Mouse (Mus musculus): ENCODE measurements around the gene 4930507D05Rik.
A peak's percentile ranks its signal among the peaks of the same experiment; 100 is the strongest.

4930507D05Rik gene

GRCm38 (mm10) chr10:62449364-62450279 lies at the start of gene 4930507D05Rik, which contains the start of gene Supv3l1:
TSS of gene 4930507D05Rik (plus strand) at chr10:62449489.
TSS of gene Supv3l1 (minus strand) at chr10:62449738.
- peak; percentile 93 for DNase-seq (ENCODE audit: low read depth, low spot score)

GRCm38 (mm10) chr10:62401641-62402111 lies 47.6 kb upstream of the 4930507D05Rik start:
- peak; percentile 43 for DNase-seq (ENCODE audit: low read depth, low spot score)

GRCm38 (mm10) chr10:62404901-62405300 lies 44.4 kb upstream of the 4930507D05Rik start:
- DNase-seq (ENCODE audit: low read depth, low spot score), result peak; percentile 66

- DNase-seq (ENCODE audit: low read depth, low spot score), result peak; percentile 75
Observed at GRCm38 (mm10) chr10:62410943-62411342, 38.3 kb upstream of the 4930507D05Rik start.

GRCm38 (mm10) chr10:62411431-62412410 lies 37.6 kb upstream of the 4930507D05Rik start:
- DNase-seq (ENCODE audit: low read depth, low spot score), result peak; percentile 17

GRCm38 (mm10) chr10:62412906-62413605 lies 36.2 kb upstream of the 4930507D05Rik start:
- no peak for DNase-seq (ENCODE audit: low read depth, low spot score)

GRCm38 (mm10) chr10:62413606-62413982 lies 35.7 kb upstream of the 4930507D05Rik start:
- DNase-seq (ENCODE audit: low read depth, low spot score), result no peak

- no peak for DNase-seq (ENCODE audit: low read depth, low spot score)
Observed at GRCm38 (mm10) chr10:62418831-62419356, 30.4 kb upstream of the 4930507D05Rik start.

- DNase-seq (ENCODE audit: low read depth, low spot score), result no peak
Observed at GRCm38 (mm10) chr10:62419422-62419821, 29.9 kb upstream of the 4930507D05Rik start.

GRCm38 (mm10) chr10:62420399-62420798 lies 28.9 kb upstream of the 4930507D05Rik start:
- no peak for DNase-seq (ENCODE audit: low read depth, low spot score)

GRCm38 (mm10) chr10:62421127-62421526 lies 28.2 kb upstream of the 4930507D05Rik start:
- no peak for DNase-seq (ENCODE audit: low read depth, low spot score)

- peak; percentile 22 for DNase-seq (ENCODE audit: low read depth, low spot score)
Observed at GRCm38 (mm10) chr10:62422255-62422654, 27.0 kb upstream of the 4930507D05Rik start, which contains the start of gene Hkdc1. TSS of gene Hkdc1 (minus strand) at chr10:62422491.

- DNase-seq (ENCODE audit: low read depth, low spot score), result no peak
Observed at GRCm38 (mm10) chr10:62425081-62425871, 24.0 kb upstream of the 4930507D05Rik start.

- DNase-seq (ENCODE audit: low read depth, low spot score), result no peak
Observed at GRCm38 (mm10) chr10:62430427-62430826, 18.9 kb upstream of the 4930507D05Rik start.

- DNase-seq (ENCODE audit: low read depth, low spot score), result no peak
Observed at GRCm38 (mm10) chr10:62450280-62450640, 971 bp downstream of the 4930507D05Rik start.

GRCm38 (mm10) chr10:62452001-62452400 lies 2.7 kb downstream of the 4930507D05Rik start:
- DNase-seq (ENCODE audit: low read depth, low spot score), result peak; percentile 51

- no peak for DNase-seq (ENCODE audit: low read depth, low spot score)
Observed at GRCm38 (mm10) chr10:62461321-62461720, 12.0 kb downstream of the 4930507D05Rik start.

- no peak for DNase-seq (ENCODE audit: low read depth, low spot score)
Observed at GRCm38 (mm10) chr10:62469736-62470135, 20.4 kb downstream of the 4930507D05Rik start.

- DNase-seq (ENCODE audit: low read depth, low spot score), result no peak
Observed at GRCm38 (mm10) chr10:62471105-62471504, 21.8 kb downstream of the 4930507D05Rik start.

GRCm38 (mm10) chr10:62474944-62475343 lies 25.7 kb downstream of the 4930507D05Rik start:
- peak; percentile 67 for DNase-seq (ENCODE audit: low read depth, low spot score)

Data from R1 (cell line).